Mouse (Mus musculus): ENCODE data around the gene Dab2ip.
A peak's percentile ranks its signal among the peaks of the same experiment; 100 is the strongest.

Dab2ip gene

DNA sequence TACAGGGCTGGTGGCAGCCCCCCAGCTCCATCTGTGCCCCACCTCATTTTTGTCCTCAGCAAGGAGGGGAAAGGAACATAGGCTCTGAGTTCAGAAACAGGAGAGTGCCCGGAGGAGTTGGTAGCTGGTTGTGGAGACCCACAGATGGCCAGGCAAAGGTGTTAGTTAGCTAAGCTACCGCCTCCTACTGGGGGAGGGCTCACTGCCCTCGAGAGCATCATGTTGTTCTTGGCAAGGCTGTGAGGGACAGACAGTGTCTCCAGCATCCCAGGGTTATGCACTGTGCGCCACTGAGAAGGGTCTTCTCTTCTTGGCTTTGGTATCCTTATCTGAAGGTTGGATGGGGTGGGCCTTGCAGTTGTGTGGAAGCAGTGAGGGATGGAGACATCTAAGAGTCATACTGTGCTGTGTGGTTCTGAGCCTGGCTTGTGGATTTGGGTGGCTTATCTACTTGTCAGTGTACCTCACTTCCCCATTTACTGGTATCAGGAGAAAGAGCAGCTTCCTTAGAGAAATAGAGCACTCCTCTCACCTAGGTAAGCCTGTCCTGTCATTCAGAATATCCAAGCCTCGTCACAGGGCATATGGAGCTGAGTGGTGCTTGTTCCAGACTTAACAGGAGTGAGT is 66.4 kb downstream of the Dab2ip start:
- no peak for DNase-seq

DNA sequence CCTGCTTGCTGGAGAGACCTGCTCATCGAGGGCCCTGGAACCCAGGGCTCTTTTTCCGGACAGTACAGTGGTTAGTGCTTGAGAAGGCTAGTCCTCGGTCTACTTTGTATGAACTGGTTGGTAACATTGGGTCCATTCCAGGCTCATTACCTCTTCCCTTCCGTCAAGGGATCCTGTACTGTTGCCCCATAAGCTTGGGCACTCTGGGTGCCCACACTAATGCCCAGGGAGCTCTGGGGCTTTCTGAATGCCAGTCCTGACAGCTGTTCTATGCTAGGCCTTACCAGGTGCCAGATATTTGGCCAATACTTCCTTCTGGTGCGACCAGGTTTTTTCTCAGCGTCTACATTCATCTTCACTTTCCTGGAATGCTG is 66.9 kb downstream of the Dab2ip start:
- no peak for DNase-seq

DNA sequence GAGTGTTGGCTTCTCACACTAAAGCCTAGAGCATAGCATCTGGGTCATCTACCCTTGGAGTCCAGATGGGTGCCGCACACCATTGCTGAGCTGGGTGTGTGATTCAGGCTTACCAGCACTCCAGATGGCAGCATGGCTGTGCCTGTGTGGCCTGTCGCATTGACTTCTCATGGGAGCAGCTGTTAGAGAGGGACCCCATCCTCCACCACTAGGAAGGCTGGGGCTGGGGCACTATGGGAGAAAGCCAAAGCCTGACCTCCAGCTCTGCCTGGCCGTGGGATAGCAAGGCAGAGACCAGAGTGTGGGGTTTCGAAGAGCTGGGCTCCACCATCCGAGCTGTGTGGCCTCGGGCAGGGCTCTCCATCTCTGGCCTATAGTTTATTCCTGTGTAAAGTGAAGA is 67.5 kb downstream of the Dab2ip start:
- no peak for DNase-seq

- DNase-seq = no peak
Observed at GRCm38 (mm10) chr2:35626181-35626727, 68.2 kb downstream of the Dab2ip start.

DNA sequence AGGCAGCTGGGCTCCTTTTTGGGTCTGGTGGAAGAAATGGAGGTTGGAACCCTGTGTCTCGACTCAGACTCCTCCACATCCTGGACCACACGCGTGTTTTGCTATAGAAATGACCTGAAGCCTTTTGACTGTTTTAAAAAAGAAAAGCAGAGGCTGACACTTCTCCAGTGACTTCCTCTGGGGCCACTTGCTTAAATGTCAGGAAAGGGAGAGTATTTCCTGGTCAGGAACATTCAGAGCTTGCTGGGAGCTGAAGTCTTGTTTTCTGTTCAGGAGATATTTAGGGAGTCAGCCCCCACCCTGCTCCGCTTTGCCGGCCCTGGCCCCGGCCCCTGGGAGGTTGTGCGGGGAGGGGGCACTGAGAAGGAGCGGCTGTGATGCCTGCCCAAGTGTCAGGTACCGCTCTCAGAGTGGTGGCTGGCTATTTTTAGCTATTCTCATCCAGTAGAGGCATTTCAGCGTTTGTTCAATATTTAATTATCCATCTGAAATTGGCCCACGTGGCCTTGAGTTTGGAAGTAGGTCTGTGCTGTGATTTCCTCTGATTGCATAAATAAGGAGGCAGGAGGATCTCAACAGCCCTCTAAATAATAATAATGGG is 69.3 kb downstream of the Dab2ip start:
- DNase-seq = no peak

DNA sequence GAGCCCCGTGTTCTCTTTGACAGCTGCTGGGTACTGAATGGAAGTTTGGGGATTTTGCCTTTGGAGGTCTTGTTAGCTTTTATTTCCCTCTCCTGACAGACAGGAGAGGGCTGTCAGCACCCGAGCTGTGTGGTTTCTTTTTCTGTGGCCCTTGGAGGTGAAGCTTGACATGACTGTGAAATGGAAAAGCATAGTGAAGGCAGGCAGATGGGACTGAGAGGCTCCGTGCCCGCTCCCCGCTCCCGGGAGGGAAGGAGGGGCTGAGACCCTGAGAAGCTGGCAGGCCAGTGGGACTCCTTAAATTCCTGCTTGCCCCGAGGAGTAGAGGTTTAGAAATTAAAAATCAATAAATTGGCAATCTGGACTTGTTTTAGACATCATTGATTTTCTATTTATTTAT is 70.0 kb downstream of the Dab2ip start:
- DNase-seq = no peak

DNA sequence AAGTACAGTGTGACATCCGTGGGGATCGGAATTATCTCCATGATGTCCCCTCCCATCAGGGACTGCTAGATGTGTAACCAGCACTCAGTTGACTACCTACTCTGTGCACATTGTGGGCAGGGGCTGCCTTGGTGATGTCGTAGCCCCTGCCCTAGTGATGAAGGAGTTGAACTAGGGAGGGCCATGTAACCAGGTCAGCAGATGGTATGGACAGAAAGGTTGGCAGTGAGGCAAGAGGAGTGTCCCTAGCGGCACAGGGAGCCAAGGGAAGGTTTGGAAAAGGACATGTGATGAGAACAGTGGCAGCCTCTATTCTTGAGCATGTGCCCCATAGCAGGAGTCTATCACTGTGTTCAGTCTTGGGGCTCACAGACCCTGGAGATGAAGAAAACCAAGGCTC is 70.6 kb downstream of the Dab2ip start:
- no peak for DNase-seq

DNA sequence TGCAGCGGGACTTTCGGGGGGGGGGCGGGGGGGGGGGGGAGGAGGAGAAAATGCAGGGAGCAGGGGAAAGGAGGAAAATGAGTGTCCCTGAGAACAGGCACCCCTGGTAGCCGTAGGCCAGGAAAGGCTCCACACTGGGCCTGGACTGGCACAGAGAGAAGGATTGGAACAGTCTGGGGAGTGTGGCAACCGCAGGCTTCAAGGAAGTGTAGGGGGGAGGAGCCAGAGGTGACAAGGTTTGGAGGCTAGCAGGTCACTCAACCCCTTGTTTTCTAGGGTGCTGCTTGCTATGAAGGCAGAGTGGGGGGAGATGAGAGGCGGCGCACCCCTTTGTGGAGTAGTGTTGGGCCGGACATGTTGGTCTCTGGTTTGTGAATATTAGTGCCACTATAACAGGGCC is 71.1 kb downstream of the Dab2ip start:
- DNase-seq = no peak

DNA sequence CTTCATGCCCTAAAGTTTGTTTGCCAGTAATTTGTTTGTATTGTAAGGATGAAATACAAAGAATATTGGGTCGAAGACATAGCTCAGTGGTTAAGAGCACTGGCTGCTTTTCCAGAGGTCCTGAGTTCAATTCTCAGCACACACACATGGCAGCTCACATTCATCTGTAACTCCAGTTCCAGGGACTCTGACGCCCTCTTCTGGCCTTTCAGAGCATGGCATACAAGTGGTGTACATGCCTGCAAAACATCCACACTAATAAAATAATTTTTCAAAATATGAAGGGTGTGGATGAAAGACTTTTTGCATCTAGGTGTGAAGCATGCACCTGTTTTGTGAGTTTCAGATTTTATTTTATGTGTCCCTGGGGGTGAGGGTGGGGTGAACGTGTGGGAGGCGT is 75.3 kb downstream of the Dab2ip start:
- DNase-seq = no peak

DNA sequence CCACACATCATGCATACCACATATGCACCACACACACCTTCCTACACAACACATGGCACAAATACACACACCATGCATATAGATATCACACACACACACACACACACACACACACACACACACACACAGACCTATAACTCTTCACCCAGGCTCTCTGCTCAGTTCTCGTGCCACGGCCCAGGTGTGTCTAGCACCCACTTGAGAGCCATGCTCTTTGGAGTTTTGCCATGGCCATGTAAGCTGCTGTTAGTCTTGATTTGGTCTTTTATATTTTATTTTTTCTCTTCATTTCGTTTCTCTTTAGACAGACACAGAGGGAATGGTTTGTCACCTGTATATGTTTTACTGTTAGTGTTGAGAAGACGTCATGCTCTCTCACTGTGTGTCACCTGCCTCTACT is 76.9 kb downstream of the Dab2ip start:
- no peak for DNase-seq

DNA sequence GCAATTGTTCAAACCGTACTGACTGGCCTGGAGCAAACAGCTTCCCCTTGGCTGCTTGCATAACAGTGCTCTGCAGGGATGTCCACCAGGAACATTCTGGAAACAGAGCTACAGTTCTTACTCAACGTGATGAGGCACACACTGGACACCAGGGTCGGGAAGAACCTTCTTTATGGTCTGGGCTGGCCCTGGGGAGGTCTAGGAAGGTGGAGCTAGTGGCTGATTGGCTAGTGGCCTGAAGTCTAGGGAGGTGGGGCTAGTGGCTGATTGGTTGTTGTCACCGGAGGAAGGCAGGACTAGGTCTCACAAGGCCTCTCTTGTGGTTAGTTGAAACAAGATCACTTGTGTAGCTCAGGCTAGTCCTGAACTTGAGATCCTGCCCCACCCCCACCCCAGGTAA is 77.5 kb downstream of the Dab2ip start:
- DNase-seq = no peak

- no peak for DNase-seq
Observed at GRCm38 (mm10) chr2:35637880-35638535, 79.9 kb downstream of the Dab2ip start.

GRCm38 (mm10) chr2:35639799-35640198 is 81.7 kb downstream of the Dab2ip start:
- no peak for DNase-seq

DNA sequence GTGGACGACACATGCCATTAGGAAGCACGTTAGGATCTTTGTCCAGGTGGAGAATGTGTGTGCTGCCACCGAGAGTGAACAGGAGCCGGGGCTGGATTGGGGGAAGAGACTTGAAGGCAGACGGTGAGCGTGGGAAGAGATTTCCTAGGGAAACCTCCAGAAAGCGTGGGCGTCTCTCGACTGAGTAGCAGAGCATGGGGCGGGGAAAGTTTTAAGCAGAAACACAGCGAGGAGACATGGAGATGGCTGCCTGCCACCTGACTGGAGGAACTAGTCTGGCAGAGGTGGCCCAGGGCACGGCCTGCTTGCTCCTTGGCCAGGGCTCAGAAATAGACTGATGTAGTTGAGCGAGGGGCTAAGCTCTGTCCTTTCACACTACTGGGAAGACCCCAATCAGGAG is 82.5 kb downstream of the Dab2ip start:
- no peak for DNase-seq

DNA sequence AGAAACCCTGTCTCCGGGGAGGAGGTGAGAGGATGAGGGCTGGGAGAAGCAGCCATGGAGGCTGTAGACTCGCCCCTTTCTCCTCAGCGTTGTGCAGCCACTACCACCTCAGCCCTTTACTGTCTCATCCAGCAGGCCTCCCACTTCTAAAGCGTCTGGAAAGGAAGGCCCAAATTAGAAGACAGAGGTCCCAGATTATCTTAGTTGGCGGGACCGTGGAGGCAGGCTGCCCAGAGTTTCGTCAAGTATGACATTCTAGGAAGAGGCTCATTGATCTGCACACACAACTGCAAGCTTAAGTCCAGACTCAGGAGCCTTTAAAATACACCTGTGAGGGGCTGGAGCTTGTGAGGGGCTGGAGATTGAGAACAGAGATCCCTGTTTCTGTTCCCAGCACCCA is 84.2 kb downstream of the Dab2ip start:
- no peak for DNase-seq

DNA sequence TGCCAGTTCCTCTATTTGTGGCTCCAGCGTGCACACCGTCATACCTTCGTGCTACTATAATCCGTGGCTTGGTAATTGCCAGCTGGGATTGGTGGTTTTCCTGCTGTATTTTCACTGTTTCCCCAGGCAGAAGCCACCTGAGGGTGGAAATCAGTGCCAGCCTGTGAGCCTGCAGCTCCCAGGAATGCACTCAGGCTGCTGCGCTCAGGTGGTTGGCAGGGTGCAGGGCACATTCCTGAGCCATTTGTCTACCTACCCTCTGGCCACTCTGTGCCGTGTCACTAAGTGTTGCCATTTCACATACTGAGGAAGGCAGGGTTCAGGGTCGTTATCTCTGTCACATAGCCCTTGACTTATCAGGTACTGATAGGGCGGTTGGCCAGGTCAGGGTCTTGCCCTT is 88.5 kb downstream of the Dab2ip start:
- no peak for DNase-seq

- peak; percentile 76 for DNase-seq
Observed at GRCm38 (mm10) chr2:35649708-35650107, 91.6 kb downstream of the Dab2ip start.

- DNase-seq = peak; percentile 61
Observed at GRCm38 (mm10) chr2:35651297-35651731, 93.2 kb downstream of the Dab2ip start.

DNA sequence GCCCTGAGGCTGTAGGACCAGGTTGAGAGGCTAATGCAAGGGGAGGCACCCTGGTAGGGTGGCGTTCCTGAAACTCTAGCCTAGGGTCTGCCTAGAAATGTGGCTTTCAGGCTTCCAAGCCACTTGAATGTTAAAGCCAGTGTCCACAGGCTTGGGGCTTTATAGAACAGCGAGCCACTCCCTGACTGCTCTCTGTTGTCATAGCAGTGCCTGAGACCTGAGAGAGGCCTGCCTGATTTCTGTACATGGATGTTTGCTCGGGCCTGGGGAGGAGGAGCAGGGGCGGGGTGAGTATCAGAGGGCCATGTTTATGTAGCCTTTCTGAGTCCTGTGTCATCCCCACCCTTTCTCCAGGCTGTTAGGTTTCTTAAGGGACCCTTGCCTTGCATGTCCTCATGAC is 94.9 kb downstream of the Dab2ip start:
- DNase-seq = no peak

- DNase-seq = no peak
Observed at GRCm38 (mm10) chr2:35654795-35655194, 96.7 kb downstream of the Dab2ip start.

- DNase-seq = no peak
Observed at GRCm38 (mm10) chr2:35655996-35656395, 97.9 kb downstream of the Dab2ip start.

GRCm38 (mm10) chr2:35658311-35658710 is 100.2 kb downstream of the Dab2ip start:
- no peak for DNase-seq

DNA sequence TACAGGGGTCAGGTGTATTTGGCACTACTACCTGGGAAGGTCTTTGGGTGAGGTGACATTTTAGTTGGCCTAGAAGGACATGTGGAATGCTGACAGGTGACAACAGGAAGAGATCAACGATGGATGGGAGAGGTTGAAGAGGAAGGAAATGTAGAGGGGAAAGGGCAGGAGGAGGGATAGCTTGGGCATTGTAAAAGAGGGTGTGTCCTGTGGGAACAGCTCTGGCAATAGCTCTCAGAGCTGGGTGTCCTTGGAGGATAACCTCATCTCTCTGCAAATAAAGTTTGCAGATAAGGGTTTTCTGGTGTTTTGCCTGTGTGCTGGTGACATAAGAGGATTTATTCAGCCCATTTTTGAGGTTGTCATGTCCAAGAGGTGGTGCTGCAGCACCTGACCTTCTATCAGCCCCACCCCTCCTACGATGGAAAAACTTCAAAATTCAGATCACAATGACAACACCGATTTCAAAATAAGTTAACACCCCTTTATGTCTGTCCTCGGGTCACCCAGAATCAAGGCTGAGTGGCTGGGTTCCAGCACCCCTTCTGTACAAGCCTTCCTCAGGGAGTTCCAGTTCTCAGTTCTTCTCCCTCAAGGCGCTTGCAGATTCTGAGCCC is 101.6 kb downstream of the Dab2ip start:
- no peak for DNase-seq

DNA sequence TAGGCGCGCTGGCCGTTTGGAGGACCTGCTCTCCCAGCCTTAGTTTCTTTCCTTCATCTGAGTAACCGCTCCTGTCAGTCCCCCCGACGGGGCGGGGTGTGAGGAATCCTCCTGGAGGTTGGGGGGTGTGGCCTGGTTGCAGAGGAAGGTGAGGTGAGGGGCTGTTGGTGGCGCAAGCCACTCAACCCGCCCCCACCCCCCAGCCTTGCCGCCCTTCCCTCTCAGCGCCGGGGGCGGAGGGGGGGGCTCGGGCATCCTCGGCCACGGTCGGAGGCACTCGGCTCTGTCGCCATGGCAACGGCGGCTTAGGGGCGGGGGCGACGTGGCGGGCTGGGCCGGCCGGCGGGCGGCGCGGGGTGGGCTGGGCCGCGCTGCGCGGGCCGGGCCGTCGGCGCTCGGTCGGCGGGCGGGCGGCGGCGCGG is 102.9 kb downstream of the Dab2ip start:
- DNase-seq = peak; percentile 95

Measured in embryo, embryonic 11 days (tissue).